Mouse (Mus musculus) liver, embryonic 14.5 days (tissue): ENCODE results near the gene Smim11. TPM values are rescaled to one million over a fixed set of nuclear protein-coding genes. Genes with fewer than 3 reads are reported as not detected.

Experiments
- ATAC-seq: fragments of 200-750 bp; cut with Nextera tagmentation; 2 replicates; pipeline ENCODE4 v1.8.0; 2017; ENCODE audit warnings: moderate number of reproducible peaks, mild to moderate bottlenecking, moderate library complexity; ENCODE audit not compliant: insufficient read depth
- DNase-seq, 3 experiments: peaks; one replicate each; pipeline ENCODE4 v3.0.0-alpha.2; 2012 to 2013; ENCODE audit warnings: low read depth in 3 of 3, low spot score in 3 of 3
- H3K27ac ChIP-seq: fragments of 300-500 bp; sonication (generic); 2 replicates; pipeline ENCODE4 v1.5.1; 2014; ENCODE audit warnings: moderate library complexity, mild to moderate bottlenecking, control low read depth, inconsistent platforms
- H3K27me3 ChIP-seq: fragments of 300-500 bp; sonication (generic); 2 replicates; pipeline ENCODE4 v1.6.1; 2014; ENCODE audit warnings: mild to moderate bottlenecking, low read length, moderate library complexity; ENCODE audit not compliant: control insufficient read depth, insufficient read depth
- H3K36me3 ChIP-seq: fragments of 300-500 bp; sonication (generic); replicated peaks from 2 replicates; pipeline ENCODE4 v1.6.1; 2014; ENCODE audit warnings: low read depth; ENCODE audit not compliant: control insufficient read depth, insufficient read depth
- H3K4me1 ChIP-seq, 2 experiments: fragments of 200-500 bp in 1 of 2; fragments of 300-500 bp in 1 of 2; sonication (generic) in 1 of 2; replicated peaks; 2 replicates each; pipeline ENCODE4 v1.6.1; 2012 to 2014; ENCODE audit warnings: antibody characterized with exemption in 1 of 2, inconsistent platforms in 1 of 2, low read length in 1 of 2; ENCODE audit not compliant: control insufficient read depth in 2 of 2, insufficient read depth in 2 of 2
- H3K4me2 ChIP-seq: fragments of 300-500 bp; sonication (generic); 2 replicates; pipeline ENCODE4 v1.6.1; 2014; ENCODE audit warnings: low read depth, mild to moderate bottlenecking, control low read depth, moderate library complexity
- H3K4me3 ChIP-seq, 2 experiments: fragments of 200-500 bp in 1 of 2; fragments of 300-500 bp in 1 of 2; sonication (generic) in 1 of 2; 2 replicates each; pipeline ENCODE4 v1.5.1; 2012 to 2014; ENCODE audit warnings: low read depth in 2 of 2, low read length in 2 of 2, mild to moderate bottlenecking in 2 of 2, control low read depth in 1 of 2, inconsistent platforms in 1 of 2, moderate library complexity in 1 of 2; ENCODE audit not compliant: insufficient read depth in 1 of 2
- H3K9ac ChIP-seq: fragments of 300-500 bp; sonication (generic); replicated peaks from 2 replicates; pipeline ENCODE4 v1.6.1; 2014; ENCODE audit warnings: mild to moderate bottlenecking, control low read depth, moderate library complexity
- H3K9me3 ChIP-seq: fragments of 300-500 bp; sonication (generic); 2 replicates; pipeline ENCODE4 v1.6.1; 2016; ENCODE audit warnings: low read length, mixed read lengths; ENCODE audit not compliant: control insufficient read depth
- CTCF ChIP-seq: IDR thresholded peaks from 2 replicates; pipeline ENCODE4 v1.5.1; 2016; ENCODE audit warnings: antibody characterized with exemption, low read depth, control low read depth
- EP300 ChIP-seq: IDR thresholded peaks from 2 replicates; pipeline ENCODE4 v1.6.1; 2016; ENCODE audit warnings: antibody characterized with exemption, low read depth
- WGBS: fragments of 180-500 bp; shearing (Covaris S2); extraction: QIAGEN DNeasy Blood & Tissue Kit; methylation state at CpG from one replicate; pipeline ENCODE4 v1.1.7; 2014; ENCODE audit not compliant: insufficient replicate concordance; 5-methylcytosine and 5-hydroxymethylcytosine counted together
- polyA plus RNA-seq, 2 experiments: library from polyadenylated mRNA; depleted of rRNA in 1 of 2; stranded (reverse) in 1 of 2; unstranded in 1 of 2; fragments of >200 nt; fragmentation: Nextera tagmentation in 1 of 2; extraction: Ambion mirVana in 1 of 2; gene quantifications; 2 replicates each; pipeline versions ENCODE4 v1.2.1 to v1.2.3; 2012 to 2014

Smim11 gene
- polyA plus RNA-seq, 2 experiments = 24.8 to 53.1 TPM

- Histone ChIP-seq H3K27ac (no peak overlapping the region), H3K4me2 (peak overlapping the region; percentile 82), H3K36me3 (no peaks in the 10 kb centered on the region), H3K9ac (no peak overlapping the region), H3K9me3 (no peaks in the 10 kb centered on the region), H3K4me1 (peaks cover 11 to 19% of the 10 kb centered on the region in 2 experiments), H3K27me3 (no peaks in the 10 kb centered on the region), H3K4me3 (no peak overlapping the region)
- DNase-seq (no peak), ATAC-seq (no peak)
- TF ChIP-seq EP300 (no peak), CTCF (no peak)
- WGBS = 52% methylated on average over 5 of the region's 5 CpGs
Measured at GRCm38 (mm10) chr16:92302506-92302905, 1.4 kb downstream of the Smim11 start.

GRCm38 (mm10) chr16:92305519-92305918 is 4.4 kb downstream of the Smim11 start:
- Histone ChIP-seq H3K36me3 (no peaks in the 10 kb centered on the region), H3K4me3 (no peak overlapping the region), H3K4me1 (peaks cover 11 to 18% of the 10 kb centered on the region in 2 experiments), H3K27ac (no peak overlapping the region), H3K4me2 (no peak overlapping the region), H3K9me3 (no peaks in the 10 kb centered on the region), H3K27me3 (no peaks in the 10 kb centered on the region), H3K9ac (no peak overlapping the region)
- TF ChIP-seq EP300 (no peak), CTCF (peak; percentile 35)
- DNase-seq (no peak), ATAC-seq (no peak)
- 83% methylated on average over 2 of the region's 2 CpGs for WGBS

- Histone ChIP-seq H3K27me3 (no peaks in the 10 kb centered on the region), H3K27ac (no peak overlapping the region), H3K4me3 (no peak overlapping the region), H3K9me3 (no peaks in the 10 kb centered on the region), H3K4me1 (peaks cover 1 to 3% of the 10 kb centered on the region in 2 experiments; a peak in 3 of 4 replicates), H3K9ac (no peak overlapping the region), H3K36me3 (no peaks in the 10 kb centered on the region), H3K4me2 (no peak overlapping the region)
- no peak for ATAC-seq
- WGBS = 66% methylated on average over 3 of the region's 3 CpGs
- TF ChIP-seq CTCF = no peak; the same call in 1 of the 2 replicates
- no peak for TF ChIP-seq EP300
- DNase-seq = no peak
Measured at GRCm38 (mm10) chr16:92307947-92308346, 6.9 kb downstream of the Smim11 start.

- ATAC-seq = no peak
- 69% methylated on average over 4 of the region's 4 CpGs for WGBS
- Histone ChIP-seq H3K9ac (no peak overlapping the region), H3K9me3 (no peaks in the 10 kb centered on the region), H3K27me3 (no peaks in the 10 kb centered on the region), H3K4me3 (no peak overlapping the region), H3K4me1 (no peaks in the 10 kb centered on the region), H3K27ac (no peak overlapping the region), H3K36me3 (no peaks in the 10 kb centered on the region), H3K4me2 (no peak overlapping the region)
- no peak for DNase-seq
- TF ChIP-seq CTCF = no peak
- no peak for TF ChIP-seq EP300
Measured at GRCm38 (mm10) chr16:92309126-92309525, 8.0 kb downstream of the Smim11 start.

- H3K4me2 ChIP-seq = no peak overlapping the region
- no peak overlapping the region for H3K27ac ChIP-seq
- no peaks in the 10 kb centered on the region for H3K36me3 ChIP-seq
- DNase-seq (peak in 1 of 3 experiments; percentile 27), ATAC-seq (0 out of 2 replicates have a peak, but pooled peaks have one; percentile 23)
- H3K9me3 ChIP-seq = no peaks in the 10 kb centered on the region
- 45% methylated on average over 13 of the region's 13 CpGs for WGBS
- H3K9ac ChIP-seq = no peak overlapping the region
- no peaks in the 10 kb centered on the region for H3K27me3 ChIP-seq
- no peak overlapping the region for H3K4me3 ChIP-seq
- TF ChIP-seq EP300 = no peak
- TF ChIP-seq CTCF = peak; percentile 91
- H3K4me1 ChIP-seq = no peaks in the 10 kb centered on the region; a peak in 1 of 4 replicates
Measured at GRCm38 (mm10) chr16:92313953-92314741, 13.1 kb downstream of the Smim11 start.
